Mouse (Mus musculus) gastrocnemius, postnatal 4 days (tissue): Measurements from ENCODE around the gene Trip6. TPM values are rescaled to one million over a fixed set of nuclear protein-coding genes. Genes with fewer than 3 reads are reported as not detected.

Experiments used
- DNase-seq, 2 experiments: peaks; one replicate each; pipeline ENCODE4 v3.0.0; 2021 to 2022; ENCODE audit warnings: low spot score in 2 of 2, mixed read lengths in 2 of 2
- total RNA-seq, 2 experiments: library from RNA; stranded (reverse); gene quantifications; 2 replicates each; pipeline ENCODE4 v1.2.3; 2021

Gene Trip6
- total RNA-seq, 2 experiments from 2014 or later, result 31.2 to 31.9 TPM

DNA sequence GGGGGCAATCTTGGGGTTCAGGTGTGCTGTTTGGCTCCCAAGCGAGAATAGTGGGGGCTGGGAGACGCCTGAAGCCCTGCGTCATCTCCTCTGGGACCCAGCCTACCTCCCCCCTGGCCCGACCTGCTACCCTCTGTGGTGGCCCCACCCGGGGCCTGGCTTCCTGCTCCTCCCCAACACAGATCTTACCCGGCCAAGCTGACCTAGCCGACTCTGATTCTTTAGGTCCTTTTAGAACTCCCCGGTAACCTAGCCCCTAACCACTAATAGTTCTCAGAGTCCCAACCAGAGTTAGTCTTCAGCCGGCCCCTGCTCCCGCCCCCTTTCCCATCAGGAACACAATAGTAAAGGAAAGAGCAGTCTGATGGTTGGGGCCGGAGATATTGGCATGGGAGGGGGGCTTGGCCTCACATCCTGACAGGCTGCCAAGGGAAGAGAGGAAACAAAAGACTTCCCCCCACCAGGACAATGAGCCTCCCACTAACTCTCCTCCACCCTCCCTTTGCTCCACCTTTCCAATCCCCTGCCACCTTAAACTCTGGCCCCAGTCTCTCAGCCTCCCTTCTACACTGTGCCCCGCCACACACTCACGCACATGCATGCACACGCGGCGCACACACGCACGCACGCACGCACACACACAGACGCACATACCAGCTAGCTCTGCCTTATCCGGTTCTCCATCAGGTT, 25.2 kb upstream of the Trip6 start:
- peak; percentile 29 to 57 for DNase-seq

DNA sequence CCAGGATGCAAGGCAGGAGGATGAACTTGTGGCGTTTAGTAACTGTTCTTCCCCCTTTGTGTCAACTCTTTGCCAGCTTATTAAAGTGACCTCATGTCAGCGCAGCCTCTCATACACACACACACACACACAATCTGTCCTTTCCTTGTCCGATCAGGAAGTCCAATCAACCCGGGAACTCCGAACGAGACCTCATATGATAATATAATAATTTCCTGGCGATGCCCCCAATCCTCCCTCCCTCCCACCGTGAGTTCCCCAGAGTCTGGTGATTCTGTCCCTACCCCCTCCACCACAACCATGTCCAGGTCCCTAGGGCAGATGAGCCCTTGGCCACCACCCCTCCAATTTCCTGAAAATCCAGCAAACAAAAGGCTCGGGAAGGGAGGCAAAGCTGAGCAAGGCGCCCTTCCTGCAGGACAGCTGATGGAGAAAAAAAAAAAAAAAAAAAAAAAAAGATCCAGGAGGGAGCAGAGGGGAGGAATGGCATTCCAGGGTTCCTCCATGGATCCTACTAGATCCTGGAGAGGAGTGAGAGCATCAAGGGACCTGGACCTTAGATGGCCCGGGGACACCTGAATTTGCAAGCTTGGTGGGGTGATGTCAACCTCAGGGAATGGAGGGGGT, 24.6 kb upstream of the Trip6 start:
- DNase-seq, result peak; percentile 24 to 59

- peak; percentile 77 to 93 for DNase-seq
These were observed 24.1 kb upstream of the Trip6 start for GRCm38 (mm10) chr5:137338256-137338655.

GRCm38 (mm10) chr5:137337190-137337589, 23.0 kb upstream of the Trip6 start:
- DNase-seq, result no peak

DNA sequence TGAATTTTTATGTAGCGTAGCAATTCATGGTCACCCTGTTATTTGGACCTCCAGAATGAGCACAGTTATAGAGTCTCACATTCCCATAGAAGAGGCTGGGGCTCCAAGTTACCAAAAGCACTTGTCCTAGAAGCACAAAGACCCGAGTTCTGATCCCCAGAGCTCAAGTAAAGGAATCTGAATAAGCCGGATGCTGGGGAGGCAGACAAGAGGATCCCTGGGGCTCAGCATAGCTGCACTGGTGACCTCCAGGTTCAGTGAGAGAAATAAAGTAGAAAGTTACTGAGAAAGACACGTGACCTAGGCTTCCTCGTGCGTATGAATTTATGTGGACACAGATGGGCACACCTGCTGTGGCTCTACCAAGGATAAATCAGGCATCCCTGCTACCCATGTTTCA, 20.9 kb upstream of the Trip6 start:
- DNase-seq, result no peak

GRCm38 (mm10) chr5:137334317-137334716, 20.1 kb upstream of the Trip6 start:
- no peak for DNase-seq

- peak; percentile 88 to 95 for DNase-seq
These were observed 19.4 kb upstream of the Trip6 start, which contains the start of gene Slc12a9 for GRCm38 (mm10) chr5:137333512-137334174. Gene Slc12a9 (minus strand): TSS chr5:137333597.

DNA sequence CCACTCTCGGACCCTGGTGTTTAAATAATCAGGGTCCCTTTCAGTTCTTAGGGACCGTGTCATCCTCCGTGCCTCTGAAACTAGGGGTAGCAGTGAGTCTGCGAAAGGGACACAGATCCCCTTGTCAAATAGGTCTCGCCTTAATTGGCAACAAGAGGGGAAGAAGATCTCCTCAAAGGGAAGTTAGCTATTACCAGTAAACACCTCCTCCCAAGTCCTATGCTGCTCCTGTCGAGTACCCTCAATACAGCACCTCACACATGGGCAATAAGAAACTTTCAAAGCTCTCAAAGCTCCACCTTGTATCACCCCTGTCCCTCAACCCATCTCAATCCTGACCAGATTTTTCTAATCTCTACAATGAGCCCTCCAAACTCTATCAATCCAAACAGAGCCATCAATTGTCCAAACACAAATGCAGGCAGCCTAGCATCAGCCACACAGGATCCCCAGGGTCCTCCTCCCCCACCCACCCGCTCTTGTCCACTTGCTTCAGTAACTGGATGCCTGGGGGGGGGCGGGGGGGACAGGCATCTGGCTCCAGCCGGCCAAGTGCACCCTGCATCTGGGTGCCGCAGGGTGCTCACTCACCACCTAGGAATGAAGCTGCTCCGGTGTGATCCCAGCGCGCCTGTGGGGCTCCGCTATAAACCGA, 18.8 kb upstream of the Trip6 start:
- no peak for DNase-seq

GRCm38 (mm10) chr5:137330910-137331309, 16.7 kb upstream of the Trip6 start:
- no peak for DNase-seq

DNA sequence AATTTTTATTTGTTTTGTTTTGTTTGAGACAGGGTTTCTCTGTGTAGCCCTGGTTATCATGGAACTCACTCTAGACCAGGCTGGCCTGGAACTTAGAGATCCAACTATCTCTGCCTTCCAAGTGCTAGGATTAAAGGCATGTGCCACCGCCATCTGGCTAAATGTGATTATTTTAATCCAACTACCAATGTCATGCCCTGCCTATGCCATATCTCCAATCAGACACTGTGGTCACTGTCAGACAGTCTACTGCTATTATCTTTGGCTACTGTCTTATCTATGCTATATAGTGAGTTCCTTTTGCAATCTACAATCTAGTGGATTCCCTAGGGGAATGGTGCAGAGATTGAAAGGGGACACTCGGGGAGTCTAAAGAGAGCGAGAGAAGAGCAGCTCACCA, 6.8 kb upstream of the Trip6 start:
- no peak for DNase-seq

DNA sequence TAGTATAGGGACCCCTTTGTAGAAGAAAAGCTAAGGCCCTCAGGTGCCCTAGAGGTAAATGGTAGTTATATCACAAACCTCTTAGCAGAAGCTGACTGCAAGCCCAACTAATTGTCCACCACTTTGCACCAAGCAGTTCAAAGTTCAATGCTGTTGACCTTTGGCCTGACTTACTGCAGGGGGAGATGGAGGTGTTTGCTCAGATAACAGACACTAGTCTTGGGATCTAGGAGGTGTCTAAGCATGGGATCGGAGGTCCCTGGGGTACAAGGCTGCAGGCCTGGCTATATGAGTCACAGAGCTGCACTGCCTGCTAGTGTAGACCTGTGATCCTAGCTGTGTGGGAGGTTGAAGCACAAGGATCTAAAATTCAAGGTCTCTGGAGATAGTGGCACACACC, 4.4 kb upstream of the Trip6 start:
- no peak for DNase-seq

- no peak for DNase-seq
These were observed 3.2 kb upstream of the Trip6 start for GRCm38 (mm10) chr5:137317361-137317760.

DNA sequence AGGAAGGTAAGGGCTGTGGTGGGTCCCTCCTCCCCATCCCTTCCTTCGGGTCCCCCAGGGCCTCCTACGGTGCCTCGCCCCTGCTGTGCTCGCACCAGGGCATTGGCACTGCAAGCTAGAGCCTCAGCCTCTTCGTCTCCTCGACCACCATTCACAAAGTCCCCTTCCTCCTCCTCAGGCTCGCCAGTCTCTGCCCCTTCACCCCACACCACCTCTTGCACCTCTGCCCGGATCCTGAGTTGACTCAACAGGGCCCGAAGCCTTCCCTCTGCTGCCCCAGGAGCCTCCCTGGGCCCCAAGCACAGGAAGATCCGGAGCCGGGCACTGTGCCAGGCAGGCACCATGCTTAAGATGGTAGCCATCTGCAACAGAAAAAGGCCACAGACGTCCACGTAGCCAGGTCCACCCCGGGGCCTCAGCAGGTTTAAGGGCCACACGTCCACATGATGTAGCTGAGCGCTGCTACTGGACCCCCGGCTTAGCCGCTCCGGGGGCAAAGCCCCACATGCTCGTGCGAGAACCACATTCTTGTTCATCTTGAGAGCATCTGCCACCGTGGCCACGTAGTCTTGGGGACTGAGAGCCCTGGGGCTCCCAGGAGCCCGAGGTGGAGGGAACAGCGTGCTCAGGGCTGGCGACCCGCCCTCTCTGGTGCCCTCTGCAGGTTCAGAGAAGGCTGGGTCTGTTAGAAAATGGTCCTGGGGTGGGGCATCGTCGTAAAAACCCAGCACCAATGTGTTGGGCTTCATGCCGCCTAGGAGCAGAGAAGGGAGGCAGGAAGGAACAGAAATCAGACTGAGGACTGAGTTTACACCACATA, 1.1 kb upstream of the Trip6 start:
- peak in 1 of 2 experiments; percentile 51 for DNase-seq

- peak in 1 of 2 experiments; percentile 38 for DNase-seq
These were observed 575 bp downstream of the Trip6 start for GRCm38 (mm10) chr5:137313466-137314192.

- no peak for DNase-seq
These were observed 5.8 kb downstream of the Trip6 start for GRCm38 (mm10) chr5:137308356-137308755.

DNA sequence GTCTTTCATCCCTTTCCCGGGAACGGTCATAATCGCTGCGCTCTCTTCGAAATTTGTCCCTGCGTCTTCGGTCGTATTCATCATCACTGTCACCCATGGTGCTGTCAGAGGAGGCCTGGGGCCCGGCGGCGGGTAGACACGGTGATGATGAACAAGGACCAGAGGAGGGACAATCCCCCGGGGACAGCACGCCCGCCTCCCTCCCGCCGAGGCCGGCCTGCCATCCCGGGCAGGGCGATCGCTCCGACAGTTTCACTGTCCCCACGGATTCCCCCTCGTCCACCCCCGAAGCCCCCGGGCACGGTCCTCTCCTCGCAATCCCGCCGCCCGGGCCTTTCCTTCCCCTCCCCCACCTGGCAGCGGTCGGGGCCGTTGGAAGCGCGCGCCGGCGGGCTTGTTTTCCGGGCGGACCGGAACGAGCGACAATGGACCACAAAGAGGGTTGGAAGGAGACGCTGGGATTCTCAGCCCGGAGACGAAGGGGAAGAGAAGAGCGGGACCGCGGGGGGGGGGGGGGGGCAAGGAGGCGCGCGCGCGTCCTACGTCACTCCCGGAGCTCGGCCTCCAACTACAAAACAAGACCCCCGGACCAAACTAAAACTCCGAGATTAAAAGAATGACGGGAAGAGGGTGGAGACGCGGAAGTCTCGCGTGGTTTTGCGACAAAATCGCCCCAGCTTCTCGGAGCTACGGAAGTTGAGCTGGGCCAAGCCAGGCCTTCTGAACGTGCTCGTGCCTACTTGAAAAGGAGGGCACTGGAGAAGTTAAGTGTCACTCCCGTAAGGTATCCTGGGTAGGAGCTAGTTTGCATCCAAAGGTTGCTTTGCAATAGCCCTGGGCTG, 6.9 kb downstream of the Trip6 start, which contains the start of gene Srrt:
TSS of gene Srrt (minus strand) at position 604 of the 842 bp plus-strand sequence.
- peak; percentile 75 to 89 for DNase-seq

DNA sequence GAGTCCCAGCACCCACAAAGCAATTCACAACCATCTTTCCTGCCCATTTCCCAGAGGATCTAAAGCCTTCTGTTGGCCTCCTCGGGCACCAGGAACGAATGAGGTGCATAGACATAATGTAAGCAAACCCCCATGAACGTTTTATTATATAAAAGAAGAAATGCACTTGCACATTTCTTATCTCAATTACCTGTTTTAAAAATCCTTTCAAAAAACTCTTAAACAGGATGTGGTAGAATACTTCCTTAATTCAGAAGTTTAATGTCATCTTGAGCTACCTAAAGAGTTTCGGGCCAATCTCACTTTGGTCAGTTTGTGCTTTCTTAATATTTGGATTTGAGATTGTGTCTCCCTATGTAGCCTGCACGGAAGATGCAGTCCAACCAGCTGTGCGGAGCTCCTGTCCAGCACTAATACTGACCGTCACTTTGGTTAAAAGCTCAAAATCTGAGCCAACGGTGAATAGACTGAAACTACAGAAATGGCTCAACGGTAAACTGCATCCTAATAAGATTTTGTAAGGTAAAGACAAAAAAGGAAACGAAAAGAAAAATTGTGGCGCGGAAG, 7.7 kb downstream of the Trip6 start:
- DNase-seq, result no peak

DNA sequence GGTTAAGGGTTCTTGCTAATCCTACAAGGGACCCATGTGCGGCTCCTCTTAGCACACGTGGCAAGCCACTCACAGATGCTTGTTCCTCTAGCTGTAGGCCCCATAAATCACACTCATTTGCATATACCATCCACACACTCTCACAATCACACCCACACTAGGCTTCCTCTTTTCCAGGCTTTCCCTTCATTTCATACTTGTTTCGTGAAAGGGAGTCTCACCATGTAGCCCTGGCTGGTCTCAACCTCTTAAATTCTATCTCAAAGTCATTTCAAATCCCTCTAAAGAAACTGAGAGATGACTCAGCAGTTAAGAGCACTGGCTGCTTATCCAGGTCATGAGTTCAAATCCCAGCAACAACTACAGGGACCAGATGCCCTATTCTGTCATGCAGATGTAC, 8.4 kb downstream of the Trip6 start:
- no peak for DNase-seq

- DNase-seq, result no peak
These were observed 9.4 kb downstream of the Trip6 start for GRCm38 (mm10) chr5:137304816-137305215.
